Mouse (Mus musculus) liver, embryonic 14.5 days (tissue): ENCODE measurements at regions not wholly inside any gene's neighbourhood (a gene's known extent, or its start where the extent isn't known, plus 50 kb on each side); places are given as distances from the start of the nearest gene placed in this dataset.

ENCODE experiments used
- ATAC-seq: fragments of 200-750 bp; cut with Nextera tagmentation; 2 replicates; pipeline ENCODE4 v1.8.0; 2017; ENCODE audit warnings: moderate number of reproducible peaks, mild to moderate bottlenecking, moderate library complexity; ENCODE audit not compliant: insufficient read depth
- DNase-seq, 3 experiments: peaks; one replicate each; pipeline ENCODE4 v3.0.0-alpha.2; 2012 to 2013; ENCODE audit warnings: low read depth in 3 of 3, low spot score in 3 of 3
- H3K27ac ChIP-seq: fragments of 300-500 bp; sonication (generic); 2 replicates; pipeline ENCODE4 v1.5.1; 2014; ENCODE audit warnings: moderate library complexity, mild to moderate bottlenecking, control low read depth, inconsistent platforms
- H3K27me3 ChIP-seq: fragments of 300-500 bp; sonication (generic); 2 replicates; pipeline ENCODE4 v1.6.1; 2014; ENCODE audit warnings: mild to moderate bottlenecking, low read length, moderate library complexity; ENCODE audit not compliant: control insufficient read depth, insufficient read depth
- H3K36me3 ChIP-seq: fragments of 300-500 bp; sonication (generic); replicated peaks from 2 replicates; pipeline ENCODE4 v1.6.1; 2014; ENCODE audit warnings: low read depth; ENCODE audit not compliant: control insufficient read depth, insufficient read depth
- H3K4me1 ChIP-seq, 2 experiments: fragments of 200-500 bp in 1 of 2; fragments of 300-500 bp in 1 of 2; sonication (generic) in 1 of 2; replicated peaks; 2 replicates each; pipeline ENCODE4 v1.6.1; 2012 to 2014; ENCODE audit warnings: antibody characterized with exemption in 1 of 2, inconsistent platforms in 1 of 2, low read length in 1 of 2; ENCODE audit not compliant: control insufficient read depth in 2 of 2, insufficient read depth in 2 of 2
- H3K4me2 ChIP-seq: fragments of 300-500 bp; sonication (generic); 2 replicates; pipeline ENCODE4 v1.6.1; 2014; ENCODE audit warnings: low read depth, mild to moderate bottlenecking, control low read depth, moderate library complexity
- H3K4me3 ChIP-seq, 2 experiments: fragments of 200-500 bp in 1 of 2; fragments of 300-500 bp in 1 of 2; sonication (generic) in 1 of 2; 2 replicates each; pipeline ENCODE4 v1.5.1; 2012 to 2014; ENCODE audit warnings: low read depth in 2 of 2, low read length in 2 of 2, mild to moderate bottlenecking in 2 of 2, control low read depth in 1 of 2, inconsistent platforms in 1 of 2, moderate library complexity in 1 of 2; ENCODE audit not compliant: insufficient read depth in 1 of 2
- H3K9ac ChIP-seq: fragments of 300-500 bp; sonication (generic); replicated peaks from 2 replicates; pipeline ENCODE4 v1.6.1; 2014; ENCODE audit warnings: mild to moderate bottlenecking, control low read depth, moderate library complexity
- H3K9me3 ChIP-seq: fragments of 300-500 bp; sonication (generic); 2 replicates; pipeline ENCODE4 v1.6.1; 2016; ENCODE audit warnings: low read length, mixed read lengths; ENCODE audit not compliant: control insufficient read depth
- CTCF ChIP-seq: IDR thresholded peaks from 2 replicates; pipeline ENCODE4 v1.5.1; 2016; ENCODE audit warnings: antibody characterized with exemption, low read depth, control low read depth
- EP300 ChIP-seq: IDR thresholded peaks from 2 replicates; pipeline ENCODE4 v1.6.1; 2016; ENCODE audit warnings: antibody characterized with exemption, low read depth
- WGBS: fragments of 180-500 bp; shearing (Covaris S2); extraction: QIAGEN DNeasy Blood & Tissue Kit; methylation state at CpG from one replicate; pipeline ENCODE4 v1.1.7; 2014; ENCODE audit not compliant: insufficient replicate concordance; 5-methylcytosine and 5-hydroxymethylcytosine counted together

DNA sequence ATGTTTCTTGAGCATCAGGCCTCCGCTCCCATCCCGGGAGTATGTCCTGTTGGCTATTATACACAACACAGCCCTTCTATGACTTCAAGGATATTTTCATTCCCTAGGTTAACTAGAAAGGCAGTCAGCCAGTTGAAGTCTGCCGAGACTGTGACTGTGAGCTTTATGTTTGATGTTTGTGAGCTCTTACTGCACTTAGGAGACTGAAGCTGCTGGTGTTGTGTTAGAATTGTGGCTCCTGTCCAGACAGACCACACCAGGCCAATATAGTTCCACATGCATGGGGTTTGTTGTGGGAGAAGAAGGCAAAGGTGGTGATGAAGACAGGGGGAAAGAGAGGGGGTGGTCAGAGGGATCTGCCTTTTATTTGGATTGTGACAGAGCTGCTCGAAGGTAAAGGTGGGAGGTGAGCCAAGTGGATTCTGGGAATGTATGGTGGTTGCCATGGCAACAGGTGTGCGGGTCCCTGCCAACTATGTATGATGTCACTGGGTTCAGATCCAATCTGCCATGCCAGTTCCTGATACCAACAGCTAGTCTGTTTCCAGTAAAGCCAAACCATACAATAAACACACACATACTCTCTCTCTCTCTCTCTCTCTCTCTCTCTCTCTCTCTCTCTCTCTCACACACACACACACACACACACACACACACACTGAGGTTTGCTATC is 64.0 kb upstream of the Rnf152 start:
- Histone ChIP-seq H3K36me3 (no peaks in the 10 kb centered on the region), H3K9me3 (no peaks in the 10 kb centered on the region), H3K27ac (no peak overlapping the region), H3K4me1 (no peaks in the 10 kb centered on the region), H3K9ac (no peak overlapping the region), H3K27me3 (no peaks in the 10 kb centered on the region), H3K4me3 (no peak overlapping the region), H3K4me2 (no peak overlapping the region)
- no peak for TF ChIP-seq EP300
- TF ChIP-seq CTCF, result no peak
- WGBS, result 58% methylated on average over 5 of the region's 5 CpGs
- ATAC-seq (no peak), DNase-seq (no peak)
